Mouse (Mus musculus) lung, postnatal 0 days (tissue): ENCODE measurements at regions not wholly inside any gene's neighbourhood (a gene's known extent, or its start where the extent isn't known, plus 50 kb on each side); places are given as distances from the start of the nearest gene placed in this dataset.

Experiments
- ATAC-seq: fragments of 200-750 bp; cut with Nextera tagmentation; 2 replicates; pipeline ENCODE4 v1.8.0; 2017; ENCODE audit warnings: moderate library complexity
- DNase-seq: peaks from one replicate; pipeline ENCODE4 v3.0.0-alpha.2; 2016; ENCODE audit warnings: low spot score
- H3K27ac ChIP-seq: fragments of 300-500 bp; sonication (generic); 2 replicates; pipeline ENCODE4 v1.5.1; 2014; ENCODE audit warnings: antibody characterized with exemption, mild to moderate bottlenecking, low read length, mixed read lengths
- H3K27me3 ChIP-seq: fragments of 300-500 bp; sonication (generic); replicated peaks from 2 replicates; pipeline ENCODE4 v1.6.1; 2014; ENCODE audit warnings: low read length, mixed read lengths; ENCODE audit not compliant: insufficient read depth
- H3K36me3 ChIP-seq: fragments of 300-500 bp; sonication (generic); 2 replicates; pipeline ENCODE4 v1.6.1; 2014; ENCODE audit warnings: low read length, mixed read lengths; ENCODE audit not compliant: insufficient read depth
- H3K4me1 ChIP-seq: fragments of 300-500 bp; sonication (generic); 2 replicates; pipeline ENCODE4 v1.6.1; 2014; ENCODE audit warnings: antibody characterized with exemption, low read depth, low read length, mixed read lengths; ENCODE audit not compliant: insufficient read depth
- H3K4me2 ChIP-seq: fragments of 300-500 bp; sonication (generic); replicated peaks from 2 replicates; pipeline ENCODE4 v1.6.1; 2014; ENCODE audit warnings: low read depth, mild to moderate bottlenecking, low read length, moderate library complexity, mixed read lengths
- H3K4me3 ChIP-seq: fragments of 300-500 bp; sonication (generic); 2 replicates; pipeline ENCODE4 v1.5.1; 2014; ENCODE audit warnings: low read depth, low read length
- H3K9ac ChIP-seq: fragments of 300-500 bp; sonication (generic); replicated peaks from 2 replicates; pipeline ENCODE4 v1.6.1; 2014; ENCODE audit warnings: low read depth, mild to moderate bottlenecking
- H3K9me3 ChIP-seq: fragments of 300-500 bp; sonication (generic); 2 replicates; pipeline ENCODE4 v1.6.1; 2016; ENCODE audit warnings: low read length, mixed read lengths
- CTCF ChIP-seq: IDR thresholded peaks from 2 replicates; pipeline ENCODE4 v1.5.1; 2016; ENCODE audit warnings: antibody characterized with exemption, mild to moderate bottlenecking
- EP300 ChIP-seq: IDR thresholded peaks from 2 replicates; pipeline ENCODE4 v1.6.1; 2016; ENCODE audit warnings: antibody characterized with exemption, mild to moderate bottlenecking, control low read depth
- WGBS: fragments of 180-500 bp; shearing (Covaris S2); extraction: QIAGEN DNeasy Blood & Tissue Kit; methylation state at CpG from one replicate; pipeline ENCODE4 v1.1.7; 2014; 5-methylcytosine and 5-hydroxymethylcytosine counted together

DNA sequence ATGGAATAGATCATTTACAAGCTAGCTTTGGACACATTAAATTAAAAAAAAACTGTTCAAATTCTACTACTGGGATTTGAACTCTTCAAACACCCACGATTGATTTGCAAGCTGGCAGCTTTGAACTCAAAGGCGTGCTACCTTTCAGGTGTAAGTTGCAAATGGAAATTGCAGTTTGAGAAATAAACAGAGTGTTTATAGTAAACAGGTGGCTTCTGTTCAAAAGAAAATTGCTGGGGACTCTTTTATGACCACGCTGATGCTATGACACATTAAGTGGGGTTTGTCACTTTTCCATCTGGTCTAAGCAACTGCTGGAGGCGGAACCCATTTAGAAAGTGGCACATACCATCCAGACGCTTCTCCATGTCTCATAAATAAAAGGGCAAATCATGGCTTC is 626.7 kb upstream of the Frg1 start:
- no peak for DNase-seq
- TF ChIP-seq EP300 (no peak), CTCF (no peak)
- Histone ChIP-seq H3K9ac (no peak overlapping the region), H3K4me1 (no peaks in the 10 kb centered on the region), H3K4me3 (no peak overlapping the region), H3K27me3 (no peaks in the 10 kb centered on the region), H3K4me2 (no peak overlapping the region), H3K27ac (no peak overlapping the region), H3K9me3 (no peaks in the 10 kb centered on the region), H3K36me3 (no peaks in the 10 kb centered on the region)
- ATAC-seq, result no peak
- 73% methylated on average over 5 of the region's 5 CpGs for WGBS

DNA sequence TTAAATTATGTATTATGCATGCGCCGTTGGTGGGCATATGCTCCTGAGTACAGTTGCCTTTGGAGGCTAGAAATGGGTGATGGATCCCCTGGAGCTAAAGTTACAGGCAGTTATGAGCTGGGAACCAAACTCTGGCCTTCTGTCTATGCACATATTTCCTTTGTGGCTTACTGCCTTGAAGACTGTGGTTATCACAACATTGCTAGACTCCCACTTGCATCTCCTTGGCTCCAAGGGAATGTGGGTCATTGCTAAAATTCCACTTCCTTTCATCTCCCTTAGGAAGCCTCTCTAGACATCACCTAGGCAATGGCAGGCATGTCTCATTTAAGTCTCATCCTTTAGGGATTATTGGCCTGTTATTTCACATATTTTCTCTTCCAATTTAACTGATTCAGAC is 622.4 kb upstream of the Frg1 start:
- 94% methylated on average over 2 of the region's 2 CpGs for WGBS

DNA sequence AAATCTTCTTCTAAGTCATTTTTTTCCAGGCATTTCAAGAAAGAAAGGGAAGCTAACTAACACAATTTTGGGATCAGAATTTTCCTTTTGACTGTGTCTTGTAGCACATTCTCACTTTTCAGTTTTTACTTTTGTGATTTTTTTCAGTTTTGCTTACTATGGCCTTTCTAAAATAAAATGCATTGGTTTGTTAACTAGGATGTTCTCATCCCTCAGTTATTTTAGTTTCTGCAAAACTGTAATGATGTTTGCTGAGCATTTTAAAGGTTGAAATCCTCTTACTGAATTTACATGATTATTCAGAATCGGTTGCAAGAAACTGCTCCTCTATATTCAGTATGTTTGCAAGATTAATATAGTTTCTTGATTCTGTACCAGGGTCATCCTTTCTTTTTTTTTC is 610.1 kb upstream of the Frg1 start:
- WGBS, result 85% methylated on average over 1 of the region's 1 CpGs
- Histone ChIP-seq H3K4me2 (no peak overlapping the region), H3K4me1 (no peaks in the 10 kb centered on the region), H3K36me3 (no peaks in the 10 kb centered on the region), H3K9me3 (no peaks in the 10 kb centered on the region), H3K27me3 (no peaks in the 10 kb centered on the region), H3K4me3 (no peak overlapping the region), H3K27ac (no peak overlapping the region), H3K9ac (no peak overlapping the region)
- TF ChIP-seq CTCF, result no peak
- no peak for TF ChIP-seq EP300
- ATAC-seq, result no peak
- no peak for DNase-seq

More for the DNA sequence above, 622.4 kb upstream of the Frg1 start:
- Histone ChIP-seq H3K9ac (no peak overlapping the region), H3K4me2 (no peak overlapping the region), H3K36me3 (no peaks in the 10 kb centered on the region), H3K27me3 (no peaks in the 10 kb centered on the region), H3K4me3 (no peak overlapping the region), H3K9me3 (no peaks in the 10 kb centered on the region), H3K27ac (no peak overlapping the region), H3K4me1 (no peaks in the 10 kb centered on the region)
- no peak for ATAC-seq
- TF ChIP-seq CTCF (no peak), EP300 (no peak)
- DNase-seq, result no peak

DNA sequence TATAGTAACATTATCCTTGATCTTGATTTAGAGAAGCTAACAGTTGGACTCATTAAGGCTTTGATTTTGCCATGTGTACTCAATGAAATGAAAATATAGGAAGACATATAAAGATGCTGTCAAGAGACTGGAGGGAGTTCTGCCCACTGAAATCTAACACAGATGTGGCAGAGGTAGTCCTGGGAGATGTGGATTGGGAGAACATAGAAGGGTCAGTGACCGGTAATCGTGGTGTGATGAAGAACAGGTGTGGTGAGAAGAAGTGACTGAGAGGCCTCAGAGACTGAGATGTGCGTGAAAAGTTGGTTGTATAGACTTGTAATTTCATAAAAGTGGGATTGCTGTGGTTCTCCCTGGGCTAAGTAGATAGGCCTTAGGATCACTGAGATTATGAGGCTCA is 600.9 kb upstream of the Frg1 start:
- Histone ChIP-seq H3K4me1 (no peaks in the 10 kb centered on the region), H3K9ac (no peak overlapping the region), H3K9me3 (no peaks in the 10 kb centered on the region), H3K27ac (no peak overlapping the region), H3K27me3 (no peaks in the 10 kb centered on the region), H3K4me2 (no peak overlapping the region), H3K4me3 (no peak overlapping the region), H3K36me3 (no peaks in the 10 kb centered on the region)
- WGBS, result 81% methylated on average over 3 of the region's 3 CpGs
- ATAC-seq (no peak), DNase-seq (no peak)
- TF ChIP-seq CTCF (no peak), EP300 (no peak)

DNA sequence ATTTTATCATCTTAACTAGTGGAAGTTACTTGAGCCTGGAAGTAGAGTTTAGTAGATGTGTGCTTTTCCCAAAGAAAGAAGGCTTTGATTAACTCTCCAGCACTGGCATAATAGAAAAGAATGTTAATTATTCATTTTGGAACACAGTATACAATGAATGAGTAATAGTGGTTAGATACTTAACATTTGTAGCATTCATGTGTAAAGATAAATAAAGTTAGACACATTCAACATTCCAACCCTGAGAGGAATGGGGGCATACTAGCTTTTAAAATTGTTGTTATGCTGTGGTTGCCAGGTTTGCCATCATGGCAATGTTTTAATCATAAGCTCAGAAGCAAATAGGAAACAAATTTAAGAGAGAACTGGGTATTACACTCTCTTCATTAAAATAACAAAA is 586.3 kb upstream of the Frg1 start:
- H3K27me3 ChIP-seq, result no peaks in the 10 kb centered on the region
- H3K4me3 ChIP-seq, result no peak overlapping the region
- no peak overlapping the region for H3K4me2 ChIP-seq
- H3K4me1 ChIP-seq, result no peaks in the 10 kb centered on the region
- DNase-seq (no peak), ATAC-seq (no peak)
- TF ChIP-seq CTCF (no peak), EP300 (no peak)
- no peaks in the 10 kb centered on the region for H3K36me3 ChIP-seq
- no peak overlapping the region for H3K27ac ChIP-seq
- no peaks in the 10 kb centered on the region for H3K9me3 ChIP-seq
- no peak overlapping the region for H3K9ac ChIP-seq

DNA sequence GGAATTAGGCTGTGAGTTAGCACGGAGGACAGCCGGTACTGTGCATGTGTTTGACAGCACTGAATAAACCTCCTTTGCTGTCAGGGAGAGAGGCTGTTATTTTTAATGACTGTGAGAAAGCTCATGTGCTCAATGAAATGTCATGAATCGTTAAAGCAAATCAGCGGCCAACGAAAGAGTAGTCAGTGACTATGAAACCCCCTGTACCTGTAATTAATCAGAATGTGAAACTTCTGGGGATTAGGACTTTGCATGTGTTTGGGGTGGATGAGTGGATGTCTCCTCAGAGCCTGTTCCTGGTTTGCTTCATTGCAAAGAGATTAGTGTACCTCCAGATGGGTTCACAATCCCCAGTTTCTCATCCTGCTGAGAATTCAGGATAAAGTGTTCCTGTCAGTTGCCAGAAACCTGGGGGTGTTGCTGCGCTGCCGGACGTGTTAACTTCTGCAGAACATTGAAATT is 572.2 kb upstream of the Frg1 start:
- ATAC-seq (no peak), DNase-seq (no peak)
- Histone ChIP-seq H3K36me3 (no peaks in the 10 kb centered on the region), H3K4me3 (no peak overlapping the region), H3K9ac (no peak overlapping the region), H3K4me1 (no peaks in the 10 kb centered on the region), H3K4me2 (no peak overlapping the region), H3K27me3 (no peaks in the 10 kb centered on the region), H3K9me3 (no peaks in the 10 kb centered on the region), H3K27ac (no peak overlapping the region)
- WGBS, result 78% methylated on average over 8 of the region's 8 CpGs
- TF ChIP-seq CTCF, result no peak
- TF ChIP-seq EP300, result no peak

DNA sequence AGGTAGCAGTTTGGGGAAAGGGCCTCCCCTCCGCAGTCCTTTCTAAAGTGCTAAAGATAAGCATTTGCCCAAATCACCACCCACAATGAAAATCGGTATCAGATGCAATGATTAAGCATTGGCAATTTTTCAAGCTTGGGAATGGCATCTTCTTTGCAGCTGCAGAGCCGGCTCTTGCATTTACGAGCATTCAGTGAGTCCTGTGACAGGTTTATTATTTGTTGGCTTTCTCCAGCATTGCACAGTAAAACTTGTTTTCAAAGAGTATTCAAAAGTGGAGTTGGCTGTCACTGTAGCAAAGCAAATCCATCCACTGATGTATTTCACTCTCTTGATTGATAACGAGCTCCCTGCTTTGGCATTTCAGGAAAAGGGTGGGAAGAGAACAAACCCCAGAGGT is 571.3 kb upstream of the Frg1 start:
- H3K9me3 ChIP-seq, result no peaks in the 10 kb centered on the region
- no peaks in the 10 kb centered on the region for H3K36me3 ChIP-seq
- H3K4me1 ChIP-seq, result no peaks in the 10 kb centered on the region
- 68% methylated on average over 5 of the region's 5 CpGs for WGBS
- TF ChIP-seq EP300 (no peak), CTCF (no peak)
- H3K4me3 ChIP-seq, result no peak overlapping the region
- H3K9ac ChIP-seq, result no peak overlapping the region
- ATAC-seq, result no peak
- DNase-seq, result no peak
- H3K27me3 ChIP-seq, result no peaks in the 10 kb centered on the region
- no peak overlapping the region for H3K4me2 ChIP-seq
- H3K27ac ChIP-seq, result no peak overlapping the region
